Mouse (Mus musculus) brain, embryonic 18.5 days (tissue): ENCODE data around the gene Nt5c3.
"Not testable (repeated sequence)": the region's sequence is repeated elsewhere in the genome, so short reads cannot be mapped to it uniquely, and the experiment has no call there.

Source experiments
- DNase-seq: peaks from one replicate; pipeline ENCODE4 v3.0.0-alpha.2; 2012; ENCODE audit warnings: low read depth, low spot score

Nt5c3 gene

DNA sequence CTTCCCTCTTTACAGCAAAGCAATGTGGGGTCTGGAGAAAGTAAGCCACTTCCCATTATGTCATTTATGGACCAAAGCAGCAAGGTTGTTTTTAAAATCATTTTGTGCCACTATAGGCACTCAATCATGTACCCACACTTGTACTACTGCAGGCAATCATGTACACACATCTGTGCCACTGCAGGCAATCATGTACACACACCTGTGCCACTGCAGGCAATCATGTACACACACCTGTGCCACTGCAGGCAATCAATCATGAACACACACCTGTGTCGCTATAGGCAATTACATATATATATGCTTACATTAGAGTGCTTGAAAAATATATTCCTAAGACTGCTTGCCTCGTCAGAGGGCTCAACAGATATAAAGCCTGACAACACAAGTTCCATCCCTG lies 18.8 kb downstream of the Nt5c3 start:
- no peak for DNase-seq

DNA sequence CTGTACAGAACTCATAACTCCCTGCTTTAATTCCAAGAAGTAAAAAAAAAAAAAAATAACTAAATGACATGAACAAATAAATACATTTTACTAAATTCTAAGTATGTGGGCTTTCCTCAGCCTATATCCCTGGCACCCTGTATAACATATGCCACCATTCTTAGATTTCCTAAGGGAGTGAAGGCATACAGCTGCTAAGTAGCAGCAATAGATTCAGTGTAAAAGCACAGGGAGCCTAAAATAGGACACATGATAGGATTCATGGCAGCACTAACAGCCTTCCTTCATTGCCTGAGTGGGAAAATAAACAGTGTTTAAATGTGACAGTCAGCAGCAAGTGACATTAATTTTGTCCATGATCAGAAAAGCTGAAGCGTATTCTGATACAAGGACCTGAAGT lies 19.4 kb downstream of the Nt5c3 start:
- no peak for DNase-seq

DNA sequence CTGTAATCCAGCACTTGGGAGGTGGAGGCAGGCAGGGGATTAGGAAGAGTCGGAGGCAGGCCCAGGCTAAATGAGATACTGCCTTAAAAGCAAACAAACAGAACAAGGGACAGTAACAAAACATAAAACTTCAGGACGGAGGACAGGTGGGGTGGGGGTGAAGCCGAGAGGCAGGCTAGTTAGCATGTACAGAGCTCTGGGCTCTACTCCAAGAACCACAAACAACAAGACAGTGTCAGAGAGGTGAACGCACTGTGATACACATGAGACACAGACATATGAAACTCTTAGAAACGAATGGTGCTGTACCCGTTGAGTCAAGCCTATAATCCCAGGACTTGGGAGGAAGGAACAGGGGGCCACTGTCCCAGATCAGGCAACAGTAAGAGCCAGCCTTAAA lies 19.9 kb downstream of the Nt5c3 start:
- DNase-seq = no peak

DNA sequence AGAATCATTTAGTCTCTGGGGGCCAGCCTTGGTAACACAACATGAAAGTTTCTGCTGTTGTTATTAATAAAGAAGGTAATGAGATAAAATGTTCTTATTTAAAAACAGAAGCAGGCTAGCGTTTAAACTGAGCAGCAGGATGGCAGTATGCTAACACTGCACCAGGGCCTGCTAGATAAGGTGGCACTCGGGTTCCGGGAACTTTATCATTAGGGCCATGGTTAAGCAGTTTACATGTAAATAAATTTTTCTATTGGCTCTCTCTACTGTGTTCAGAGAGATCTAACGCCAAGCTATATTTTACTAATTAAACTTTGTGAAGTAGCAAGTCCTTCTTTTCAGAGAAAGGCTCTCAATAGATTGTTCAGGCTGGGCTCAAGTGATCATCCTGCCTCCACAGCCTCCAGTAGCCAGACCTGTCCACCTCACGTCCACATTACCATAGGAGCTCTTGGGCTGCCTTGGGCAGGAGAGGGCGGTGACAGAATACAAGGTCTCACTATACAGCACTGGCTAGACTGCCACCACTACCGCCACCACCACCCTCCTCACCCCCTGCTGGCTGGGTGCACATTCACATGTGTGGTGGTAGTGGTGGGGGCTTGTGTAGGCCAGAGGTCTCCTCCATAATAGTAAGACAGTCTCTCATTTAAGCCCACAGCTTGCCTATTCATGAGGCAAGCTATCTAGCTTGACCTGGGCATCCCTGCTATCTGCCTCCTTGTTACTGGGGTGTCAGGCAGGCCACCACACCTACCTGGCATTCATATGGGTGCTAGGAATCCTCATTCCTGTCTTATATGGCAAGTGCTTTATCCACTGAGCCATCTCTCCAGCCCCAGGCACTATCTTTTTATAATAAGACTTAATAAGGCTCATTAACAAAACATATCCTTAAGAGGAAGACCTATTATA lies 20.9 kb downstream of the Nt5c3 start:
- no peak for DNase-seq

DNA sequence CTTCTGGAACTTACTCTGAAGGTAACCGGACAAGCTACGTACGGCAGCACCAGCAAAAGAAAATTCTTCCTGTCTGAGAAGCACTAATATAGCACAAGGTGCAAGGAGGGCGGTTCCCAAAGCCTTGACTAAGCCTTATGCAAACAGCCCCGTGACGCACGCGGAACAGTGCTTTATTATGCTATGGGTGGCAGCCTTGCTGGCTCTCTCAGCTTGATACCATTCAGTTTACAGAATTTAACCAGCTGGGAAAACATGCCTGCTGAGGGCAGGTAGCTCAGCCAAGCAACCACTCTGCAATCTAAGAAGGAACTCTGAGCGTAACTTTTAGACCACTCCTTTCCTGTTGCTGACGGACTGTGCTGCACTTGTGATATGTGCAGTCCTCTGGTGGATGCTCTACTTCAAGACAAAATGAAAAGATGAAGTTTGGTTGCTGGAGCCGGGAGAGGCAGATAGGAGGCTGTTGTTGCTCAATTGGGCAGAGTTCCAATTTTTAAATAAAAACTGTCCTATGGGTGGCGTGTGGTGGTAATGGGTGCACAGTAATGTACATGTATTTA lies 21.8 kb downstream of the Nt5c3 start:
- DNase-seq = no peak

DNA sequence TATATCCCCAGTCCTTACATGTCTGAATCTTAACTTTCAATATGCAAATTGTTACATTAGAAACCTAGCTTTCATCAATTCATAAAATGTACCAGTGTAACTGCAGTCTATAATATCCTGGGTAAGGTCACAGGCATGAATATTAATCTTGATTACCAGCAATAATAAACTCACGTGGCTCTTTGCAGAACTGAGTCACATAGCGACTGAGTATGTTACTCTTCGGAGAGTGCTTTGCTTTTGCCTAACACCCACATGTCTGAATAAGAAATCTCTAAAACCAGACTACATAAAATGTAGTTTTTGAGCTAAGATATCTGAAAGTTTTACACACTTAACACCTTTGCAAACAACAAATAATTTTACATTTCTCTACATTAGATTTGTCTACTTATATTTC lies 22.4 kb downstream of the Nt5c3 start:
- no peak for DNase-seq

DNA sequence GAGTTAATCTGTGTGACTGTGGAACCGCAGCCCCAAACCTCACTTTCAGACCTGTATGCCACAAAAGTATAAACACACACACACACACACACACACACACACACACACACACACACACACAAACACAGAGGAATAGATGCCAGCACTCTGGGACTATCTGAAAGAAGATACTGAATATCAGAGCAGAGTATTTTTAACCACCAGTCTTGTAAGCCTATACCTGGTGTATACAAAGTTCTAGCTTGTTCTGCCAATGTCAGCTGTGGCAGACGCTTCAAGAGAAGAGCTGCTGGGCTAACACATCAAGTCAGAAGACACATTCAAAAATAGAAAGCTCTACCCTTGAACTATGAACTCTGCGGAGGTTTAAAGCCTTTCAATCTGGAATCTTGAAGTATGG lies 24.1 kb downstream of the Nt5c3 start:
- DNase-seq = no peak

DNA sequence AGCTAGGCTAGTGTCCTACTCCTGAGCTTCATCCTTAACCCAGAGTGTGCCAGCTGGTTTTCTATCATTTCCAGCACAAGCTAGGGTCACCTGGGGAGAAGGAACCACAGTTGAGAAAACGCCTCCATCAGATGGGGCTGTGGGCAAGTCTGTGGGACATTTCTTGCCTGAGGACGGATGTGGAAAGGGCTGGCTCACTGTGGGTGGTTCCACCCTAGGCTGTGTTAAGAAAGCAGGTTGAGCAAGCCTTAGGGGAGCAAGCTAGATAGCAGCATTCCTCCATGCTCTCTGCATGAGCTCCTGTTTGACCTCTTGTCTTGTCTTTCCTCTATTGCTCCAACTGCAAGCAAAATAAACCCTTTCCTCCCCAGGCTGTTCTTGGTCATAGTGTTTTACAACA lies 33.0 kb downstream of the Nt5c3 start:
- no peak for DNase-seq

DNA sequence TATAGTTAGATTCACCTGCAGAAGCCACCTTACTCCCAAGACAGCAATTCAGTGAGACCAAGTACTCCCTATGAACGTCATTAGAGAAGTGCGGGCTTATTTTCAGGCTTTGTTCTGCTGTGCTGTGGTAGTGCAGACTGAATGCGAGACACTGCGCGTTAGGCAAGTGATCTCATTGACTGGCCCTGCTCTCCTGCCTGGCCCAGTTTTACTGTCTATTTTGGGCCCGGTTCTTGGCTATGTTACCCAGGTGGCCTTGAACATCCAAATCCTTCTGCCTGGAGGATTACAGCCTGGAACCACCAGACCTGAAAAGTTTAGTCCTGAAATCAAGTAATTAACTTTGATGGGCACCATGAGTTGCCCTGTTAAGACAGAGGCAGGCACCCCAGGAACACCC lies 35.2 kb downstream of the Nt5c3 start:
- no peak for DNase-seq

DNA sequence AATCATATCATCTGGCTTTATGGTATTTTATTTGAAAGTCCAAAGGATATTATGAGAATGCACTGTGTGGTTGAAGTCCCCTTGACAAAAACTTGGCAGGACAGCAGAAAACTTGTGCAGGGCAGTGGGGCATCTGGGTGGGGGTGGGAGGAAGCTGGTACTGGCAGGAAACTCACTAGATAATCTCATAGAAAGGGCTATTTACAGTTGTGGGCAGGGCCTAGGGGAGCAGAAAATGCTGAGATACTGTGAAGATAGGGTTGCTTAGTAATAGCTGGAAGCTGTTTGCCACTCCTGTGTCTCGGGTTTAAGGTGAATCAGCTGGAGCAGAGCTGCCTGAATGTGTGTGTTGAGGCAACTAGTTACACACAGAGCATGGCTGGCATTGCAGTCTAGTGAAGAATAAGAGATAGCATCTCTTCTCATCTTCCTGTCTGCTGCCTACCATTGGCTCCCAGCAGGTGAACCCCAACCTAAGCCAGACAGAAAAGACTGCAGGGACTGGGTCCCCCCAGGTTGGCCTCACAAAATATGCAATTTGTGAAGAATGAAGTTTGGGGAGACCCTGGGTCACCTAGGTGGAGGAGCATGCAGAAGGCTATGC lies 44.3 kb downstream of the Nt5c3 start:
- no peak for DNase-seq

DNA sequence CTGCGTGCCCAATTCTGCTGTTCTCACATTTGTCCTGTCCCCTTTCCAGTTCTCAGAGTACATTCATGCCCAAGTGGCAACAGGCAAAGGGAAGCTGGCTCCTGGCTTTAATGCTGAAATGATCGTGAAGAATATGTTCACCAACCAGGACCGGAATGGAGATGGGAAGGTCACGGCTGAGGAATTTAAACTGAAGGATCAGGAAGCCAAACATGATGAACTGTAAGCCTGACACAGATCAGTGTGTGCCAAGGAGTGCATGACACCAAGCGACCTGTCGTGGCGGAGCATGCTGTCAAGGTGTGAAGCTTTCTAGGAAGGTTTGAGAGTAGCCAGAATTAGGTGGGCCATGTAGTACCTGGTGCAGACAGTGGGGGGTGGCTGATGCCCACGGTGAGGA lies 45.7 kb downstream of the Nt5c3 start:
- DNase-seq = no peak

DNA sequence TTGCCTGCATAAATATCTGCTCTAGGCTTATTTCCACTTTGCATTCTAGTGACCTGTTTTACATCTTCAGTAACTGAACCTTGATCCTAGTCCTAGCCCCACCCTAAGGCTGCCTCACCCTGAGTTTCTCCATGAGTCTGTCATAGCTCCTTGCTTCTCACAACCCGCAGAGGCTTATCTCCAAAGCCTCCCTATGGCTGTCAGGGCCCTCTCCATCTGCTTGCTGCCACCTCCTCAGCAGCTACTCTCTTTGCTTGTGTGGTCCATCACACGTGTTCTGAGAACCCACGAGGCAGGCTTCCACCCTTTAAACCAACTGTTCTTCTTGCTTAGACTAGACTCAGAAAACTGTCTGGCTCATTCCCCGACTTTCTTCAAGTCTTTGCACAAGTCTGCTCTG lies 46.9 kb downstream of the Nt5c3 start:
- DNase-seq = no peak

DNA sequence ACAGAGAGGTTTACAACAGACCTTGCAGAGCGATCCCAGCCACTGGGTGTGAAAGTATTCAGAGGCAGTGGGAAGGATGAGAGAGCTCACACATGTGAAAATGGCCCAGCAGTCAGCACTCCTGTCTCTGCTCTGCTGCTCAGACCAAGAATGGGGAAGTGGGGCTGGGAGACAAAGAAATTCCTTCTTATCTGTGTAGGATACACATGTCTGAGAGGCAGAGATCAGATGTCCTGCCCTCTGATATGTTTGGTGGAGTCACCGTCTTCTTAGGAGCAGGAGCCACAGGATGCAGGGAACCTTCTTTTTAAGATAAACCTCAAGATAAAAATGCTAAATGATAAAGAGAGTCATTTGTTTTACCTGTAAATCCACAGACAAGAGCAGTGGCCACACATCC lies 53.7 kb downstream of the Nt5c3 start:
- no peak for DNase-seq

DNA sequence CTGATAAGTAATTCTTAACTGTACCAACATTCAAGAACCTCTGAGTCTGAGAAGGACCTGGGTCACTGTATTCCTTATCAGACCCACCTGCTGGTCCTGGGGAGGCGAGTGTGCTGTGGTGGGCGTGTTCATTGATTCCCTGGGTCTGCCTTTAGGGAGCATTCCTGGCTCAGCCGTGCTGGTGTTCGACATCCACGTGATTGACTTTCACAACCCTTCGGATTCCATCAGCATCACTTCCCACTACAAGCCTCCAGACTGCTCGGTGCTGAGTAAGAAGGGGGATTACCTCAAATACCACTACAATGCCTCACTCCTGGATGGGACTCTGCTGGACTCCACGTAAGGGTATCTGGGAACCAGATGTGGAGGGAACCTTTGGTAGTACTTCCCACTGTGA lies 55.2 kb downstream of the Nt5c3 start:
- no peak for DNase-seq

DNA sequence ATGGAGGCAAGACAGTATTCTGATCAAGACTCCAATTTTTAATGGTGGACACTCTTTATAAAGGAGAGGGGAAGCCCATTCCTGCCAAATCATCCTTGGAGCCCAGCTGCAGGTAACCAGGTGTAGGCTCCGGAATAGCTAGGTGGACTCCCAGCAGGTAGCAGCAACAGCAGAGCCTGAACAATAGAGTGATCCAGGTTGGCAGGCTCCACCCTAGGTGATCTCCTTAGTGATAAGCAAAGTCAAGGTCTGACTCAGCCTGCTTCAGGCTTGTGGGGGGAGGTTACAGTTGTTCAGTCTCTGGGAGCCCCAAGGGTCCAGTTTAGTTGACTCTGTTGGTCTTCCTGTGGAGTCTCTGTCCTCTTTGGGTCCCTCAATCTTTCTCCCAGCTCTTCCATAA lies 56.8 kb downstream of the Nt5c3 start:
- DNase-seq = not testable (repeated sequence)

DNA sequence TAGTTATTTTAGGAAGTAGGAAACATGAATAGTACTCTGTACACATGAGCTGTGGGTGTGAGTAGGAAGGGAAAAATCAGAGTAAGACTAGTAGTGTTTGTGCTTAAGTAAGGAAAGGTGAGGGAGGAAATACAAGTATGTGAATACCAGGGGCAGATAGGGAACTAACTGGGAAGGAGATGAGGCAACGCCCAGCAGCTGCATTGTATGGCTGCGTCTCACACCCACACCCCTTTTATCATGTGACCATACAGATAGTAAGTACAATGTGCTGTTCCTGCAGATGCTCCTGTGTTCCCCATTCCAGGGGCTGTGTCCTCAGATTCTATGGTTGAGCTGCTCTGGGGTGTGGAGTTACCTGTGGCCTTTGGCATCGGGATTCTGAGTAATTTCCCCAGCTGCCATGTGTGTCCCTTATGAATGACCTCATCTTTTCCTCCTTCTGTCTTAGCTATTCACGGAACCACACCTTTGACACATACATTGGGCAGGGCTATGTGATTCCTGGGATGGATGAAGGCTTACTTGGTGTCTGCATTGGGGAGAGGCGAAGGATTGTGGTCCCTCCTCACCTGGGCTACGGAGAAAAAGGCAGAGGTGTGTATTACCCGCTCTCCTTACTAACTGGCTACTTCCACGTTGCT lies 63.4 kb downstream of the Nt5c3 start:
- DNase-seq = no peak

DNA sequence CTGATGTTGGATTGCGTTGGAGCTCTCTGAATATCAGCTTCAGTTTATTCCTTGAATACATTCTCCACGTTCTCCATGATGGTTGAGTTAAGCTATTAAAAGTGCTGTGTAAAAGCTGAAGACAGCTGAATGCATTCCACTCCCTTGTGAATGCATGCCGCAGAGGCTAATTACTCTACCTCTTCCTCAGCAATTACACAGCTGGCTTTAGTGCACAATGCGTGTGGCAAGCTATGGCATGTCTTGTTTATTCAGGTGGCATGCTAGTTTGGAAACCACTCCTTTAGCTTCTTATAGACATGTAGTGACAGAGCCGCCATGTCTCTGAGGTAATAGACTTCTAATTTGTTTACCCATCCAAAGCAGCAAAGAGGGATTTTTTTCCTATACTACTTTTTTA lies 67.0 kb downstream of the Nt5c3 start:
- DNase-seq = no peak

DNA sequence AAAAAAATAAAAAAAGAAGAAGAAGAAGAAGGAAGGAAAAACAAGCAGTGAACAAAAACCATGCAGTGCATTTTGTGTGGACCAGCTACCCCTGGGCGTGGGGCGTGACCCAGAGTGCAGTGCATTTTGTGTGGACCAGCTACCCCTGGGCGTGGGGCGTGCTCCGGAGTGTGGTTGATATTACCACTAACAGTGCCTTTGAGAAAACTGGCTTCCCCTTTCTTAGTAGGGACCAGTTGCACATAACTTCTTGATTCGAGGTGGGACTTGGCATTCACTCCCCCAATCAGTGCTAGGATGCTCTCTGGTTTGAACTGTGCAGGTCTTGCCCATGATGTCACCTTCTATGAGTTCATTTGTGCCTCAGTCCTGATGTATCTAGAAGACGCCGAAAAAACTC lies 68.9 kb downstream of the Nt5c3 start:
- no peak for DNase-seq

DNA sequence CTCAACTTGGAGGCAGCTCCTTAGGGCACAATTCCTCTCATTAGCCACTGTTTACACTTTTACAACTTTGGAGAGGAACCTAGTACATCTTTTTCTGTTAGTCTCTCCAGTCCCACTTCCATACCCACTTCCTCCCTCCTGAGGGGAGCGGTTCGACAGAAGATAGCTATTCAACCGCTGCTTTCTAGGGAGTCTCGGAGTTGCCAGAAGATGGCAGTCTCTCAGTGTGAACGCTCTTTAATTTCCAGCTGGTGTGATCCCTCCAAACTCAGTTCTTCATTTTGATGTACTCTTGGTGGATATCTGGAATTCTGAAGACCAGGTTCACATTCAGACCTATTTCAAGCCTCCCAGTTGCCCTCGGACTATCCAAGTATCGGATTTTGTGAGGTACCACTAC lies 73.4 kb downstream of the Nt5c3 start:
- DNase-seq = no peak

DNA sequence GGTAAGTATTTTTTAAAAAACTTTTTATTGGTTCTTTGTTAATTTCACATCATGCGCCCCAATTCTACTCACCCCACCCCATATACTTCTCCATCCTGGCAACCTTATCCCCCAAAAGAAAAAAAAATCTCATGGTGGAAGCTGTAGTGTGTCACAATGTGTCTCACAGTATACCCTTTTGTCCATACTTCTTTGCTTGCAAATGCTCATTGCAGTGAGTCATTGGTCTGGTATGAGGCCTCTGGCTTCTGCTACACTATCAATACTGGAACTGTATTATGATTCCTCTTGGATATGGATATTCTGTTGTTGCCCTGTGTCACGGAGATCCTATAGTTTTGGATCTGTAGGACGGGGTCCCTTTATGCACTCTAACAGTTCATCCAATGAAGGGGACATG lies 74.8 kb downstream of the Nt5c3 start:
- DNase-seq = no peak

DNA sequence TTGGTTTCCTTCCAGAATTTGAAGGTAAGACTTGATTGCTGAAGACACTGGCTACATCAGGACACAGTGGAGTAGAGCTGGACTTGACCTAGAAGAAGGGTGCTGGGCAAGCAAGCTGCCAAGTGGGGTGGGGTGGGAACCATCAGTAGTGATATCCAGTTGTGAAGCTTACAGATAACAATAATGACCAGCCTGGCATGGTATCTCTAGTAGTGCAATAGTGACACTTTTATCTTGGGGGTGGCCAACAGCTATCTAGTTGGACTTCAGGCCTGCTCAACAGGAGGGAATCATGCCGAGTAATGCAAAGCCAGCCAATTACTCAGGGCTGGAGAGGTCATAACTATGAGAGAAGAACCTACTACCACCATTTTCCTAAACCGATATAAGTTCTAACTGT lies 79.4 kb downstream of the Nt5c3 start:
- DNase-seq = no peak

DNA sequence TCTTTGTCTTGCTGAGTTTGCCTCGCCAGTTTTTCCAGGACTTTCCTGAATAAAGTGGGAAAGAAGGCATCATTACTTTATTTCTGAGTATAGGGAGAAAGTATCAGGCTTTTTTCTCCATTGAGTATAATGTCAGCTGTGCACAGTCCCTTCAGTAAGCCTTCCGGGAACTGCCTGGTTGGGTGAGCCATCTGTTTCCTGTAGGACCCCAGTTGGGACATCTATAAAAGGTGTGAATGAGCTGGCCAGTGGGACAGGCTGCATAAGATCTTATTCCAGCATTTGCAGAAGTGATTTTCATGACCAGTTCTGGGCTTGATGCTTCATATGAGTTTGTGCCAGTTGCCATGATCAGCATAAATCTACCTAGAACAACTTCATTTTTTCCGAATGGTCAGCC lies 80.5 kb downstream of the Nt5c3 start:
- no peak for DNase-seq

DNA sequence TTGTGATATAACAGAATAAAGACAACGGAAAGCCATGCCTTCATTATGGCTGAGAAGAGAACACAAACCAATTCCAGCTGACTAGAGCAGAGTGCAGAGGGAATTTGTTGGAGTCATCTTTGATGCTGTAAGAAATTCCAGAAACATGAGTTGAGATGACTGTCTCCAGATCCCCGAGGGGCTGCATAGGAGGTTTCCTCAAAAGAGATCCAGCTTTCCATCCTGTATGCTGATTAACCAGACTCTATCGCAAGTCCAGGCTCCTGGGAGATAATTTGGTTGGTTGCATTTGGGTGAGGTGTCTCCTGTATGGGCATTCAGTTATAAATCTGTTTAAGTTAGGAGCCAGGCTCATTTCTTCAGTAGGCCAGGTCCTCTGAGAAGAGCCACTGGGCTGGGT lies 86.1 kb downstream of the Nt5c3 start:
- DNase-seq = no peak
